Mouse (Mus musculus) lung, embryonic 14.5 days (tissue): ENCODE measurements around the gene Syn2. TPM values are rescaled to one million over a fixed set of nuclear protein-coding genes. Genes with fewer than 3 reads are reported as not detected.

Experiments
- ATAC-seq: fragments of 200-750 bp; cut with Nextera tagmentation; 2 replicates; pipeline ENCODE4 v1.8.0; 2017; ENCODE audit warnings: mild to moderate bottlenecking, moderate TSS enrichment, moderate library complexity; ENCODE audit not compliant: insufficient read depth
- DNase-seq: peaks from one replicate; pipeline ENCODE4 v3.0.0-alpha.2; 2015
- H3K27ac ChIP-seq: fragments of 300-500 bp; sonication (generic); 2 replicates; pipeline ENCODE4 v1.5.1; 2014; ENCODE audit warnings: low read depth, mild to moderate bottlenecking, moderate library complexity
- H3K27me3 ChIP-seq: fragments of 300-500 bp; sonication (generic); 2 replicates; pipeline ENCODE4 v1.6.1; 2014; ENCODE audit warnings: low read length, control low read depth; ENCODE audit not compliant: insufficient read depth
- H3K36me3 ChIP-seq: fragments of 300-500 bp; sonication (generic); 2 replicates; pipeline ENCODE4 v1.6.1; 2014; ENCODE audit warnings: control low read depth; ENCODE audit not compliant: insufficient read depth
- H3K4me1 ChIP-seq: fragments of 300-500 bp; sonication (generic); 2 replicates; pipeline ENCODE4 v1.6.1; 2014; ENCODE audit warnings: antibody characterized with exemption, control low read depth; ENCODE audit not compliant: insufficient read depth
- H3K4me2 ChIP-seq: fragments of 300-500 bp; sonication (generic); 2 replicates; pipeline ENCODE4 v1.6.1; 2014; ENCODE audit warnings: mild to moderate bottlenecking
- H3K4me3 ChIP-seq: fragments of 300-500 bp; sonication (generic); 2 replicates; pipeline ENCODE4 v1.5.1; 2014; ENCODE audit warnings: low read depth, low read length
- H3K9ac ChIP-seq: fragments of 300-500 bp; sonication (generic); 2 replicates; pipeline ENCODE4 v1.6.1; 2014
- H3K9me3 ChIP-seq: fragments of 300-500 bp; sonication (generic); 2 replicates; pipeline ENCODE4 v1.6.1; 2016; ENCODE audit warnings: low read depth, low read length, control low read depth
- CTCF ChIP-seq: IDR thresholded peaks from 2 replicates; pipeline ENCODE4 v1.5.1; 2016; ENCODE audit warnings: antibody characterized with exemption, low read depth
- WGBS: fragments of 180-500 bp; shearing (Covaris S2); extraction: QIAGEN DNeasy Blood & Tissue Kit; methylation state at CpG from one replicate; pipeline ENCODE4 v1.1.7; 2014; 5-methylcytosine and 5-hydroxymethylcytosine counted together
- polyA plus RNA-seq: library from polyadenylated mRNA; unstranded; fragments of >200 nt; fragmentation: Nextera tagmentation; extraction: Ambion mirVana; gene quantifications from 2 replicates; pipeline ENCODE4 v1.2.1, GENCODE M21; 2014

The Syn2 gene
- polyA plus RNA-seq, 1 experiment from 2014 or later = 0.72 TPM

DNA sequence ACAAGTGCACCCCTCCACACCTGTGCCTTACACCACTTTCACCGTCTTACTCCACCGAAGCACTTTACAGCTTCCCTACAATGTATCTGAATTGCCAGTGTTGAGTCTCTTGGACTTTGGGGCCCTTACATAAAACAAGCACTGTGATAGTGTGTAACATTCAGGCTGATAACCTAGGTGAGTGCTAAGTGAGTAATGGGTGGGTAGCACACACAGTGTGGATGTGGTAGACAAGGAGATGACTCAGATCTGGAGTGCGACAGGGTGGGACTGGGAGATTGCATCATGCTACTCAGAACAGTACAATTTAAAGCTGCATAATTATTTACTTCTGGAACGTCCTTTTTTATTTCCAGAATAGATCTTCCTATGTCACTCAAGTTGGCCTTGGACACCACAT is 181.1 kb downstream of the Syn2 start:
- no peak for ATAC-seq
- WGBS = 73% methylated on average over 4 of the region's 4 CpGs

DNA sequence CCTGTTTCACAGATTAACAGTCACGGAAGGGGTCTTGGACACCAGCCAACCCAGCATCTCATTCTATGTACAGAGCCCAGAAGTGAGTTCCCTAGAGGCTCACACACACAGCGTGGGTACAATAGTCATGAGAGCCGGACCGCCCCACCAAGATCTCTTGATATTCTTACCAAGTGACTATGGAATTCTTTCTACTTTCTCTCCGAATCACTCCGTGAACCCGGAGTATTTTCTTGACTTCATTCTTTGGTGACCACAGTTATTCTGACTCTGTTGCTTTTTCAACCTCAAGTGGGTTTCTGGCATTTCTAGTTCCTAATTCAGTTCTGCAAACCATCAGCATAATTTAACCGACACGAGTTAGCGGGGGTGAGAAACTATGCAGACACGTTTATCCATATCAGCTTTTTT is 182.1 kb downstream of the Syn2 start:
- H3K4me1 ChIP-seq = peaks cover 4% of the 10 kb centered on the region; the same call in 1 of the 2 replicates
- ATAC-seq (no peak), DNase-seq (peak; percentile 51)
- H3K9ac ChIP-seq = no peak overlapping the region
- TF ChIP-seq CTCF = no peak
- no peaks in the 10 kb centered on the region for H3K27me3 ChIP-seq
- no peak overlapping the region for H3K4me3 ChIP-seq
- H3K4me2 ChIP-seq = no peak overlapping the region
- H3K9me3 ChIP-seq = no peaks in the 10 kb centered on the region
- 54% methylated on average over 11 of the region's 11 CpGs for WGBS
- no peak overlapping the region for H3K27ac ChIP-seq
- H3K36me3 ChIP-seq = no peaks in the 10 kb centered on the region

More for the DNA sequence above, 181.1 kb downstream of the Syn2 start:
- Histone ChIP-seq H3K4me3 (no peak overlapping the region), H3K27me3 (no peaks in the 10 kb centered on the region), H3K4me1 (peaks cover 4% of the 10 kb centered on the region; the same call in 1 of the 2 replicates), H3K36me3 (no peaks in the 10 kb centered on the region), H3K4me2 (no peak overlapping the region), H3K27ac (no peak overlapping the region), H3K9me3 (no peaks in the 10 kb centered on the region), H3K9ac (no peak overlapping the region)
- DNase-seq = no peak
- TF ChIP-seq CTCF = no peak

DNA sequence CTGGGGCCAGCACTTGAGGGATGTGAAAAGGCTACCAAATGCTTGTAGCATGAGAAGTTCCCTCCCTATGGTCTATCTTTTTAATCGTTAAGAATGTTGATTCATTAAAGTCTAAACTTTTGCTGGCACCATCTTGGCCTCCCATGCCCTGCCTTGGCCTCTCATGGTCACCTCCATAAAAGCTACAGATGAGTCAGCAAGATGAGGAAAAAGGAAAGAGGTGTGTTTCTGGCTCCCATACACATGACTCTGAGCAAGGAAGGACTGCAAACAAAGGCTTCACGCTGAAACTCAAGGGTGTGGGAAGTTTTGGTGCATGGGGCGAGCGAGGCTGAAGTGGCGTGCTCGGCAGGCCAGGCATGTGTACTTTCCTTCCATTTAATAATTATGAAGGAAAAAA is 184.1 kb downstream of the Syn2 start:
- Histone ChIP-seq H3K27ac (no peak overlapping the region), H3K27me3 (no peaks in the 10 kb centered on the region), H3K36me3 (no peaks in the 10 kb centered on the region), H3K4me3 (no peak overlapping the region), H3K4me2 (no peak overlapping the region), H3K9me3 (no peaks in the 10 kb centered on the region), H3K4me1 (peaks cover 4% of the 10 kb centered on the region; the same call in 1 of the 2 replicates), H3K9ac (no peak overlapping the region)
- TF ChIP-seq CTCF = no peak
- ATAC-seq (no peak), DNase-seq (no peak)
- 73% methylated on average over 6 of the region's 6 CpGs for WGBS

DNA sequence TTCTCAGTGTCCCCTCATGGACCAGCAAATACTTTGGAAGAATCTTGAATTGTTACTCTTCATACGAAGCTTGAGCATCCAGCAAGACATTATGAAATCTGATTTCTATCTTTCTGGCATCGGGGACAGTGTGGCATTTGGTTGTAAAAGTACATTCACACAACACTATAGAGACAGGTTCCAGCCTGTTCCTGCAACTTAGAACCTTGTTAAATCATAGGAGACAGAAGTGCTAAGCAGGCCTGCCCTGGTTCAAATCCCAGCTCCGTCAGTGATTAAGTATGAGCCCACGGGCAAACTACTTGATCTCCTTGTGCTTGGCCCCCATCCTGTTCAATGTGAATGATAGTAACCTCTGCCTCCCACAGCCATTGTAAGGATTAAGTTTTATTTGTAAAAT is 185.0 kb downstream of the Syn2 start:
- H3K4me3 ChIP-seq = no peak overlapping the region
- H3K27me3 ChIP-seq = no peaks in the 10 kb centered on the region
- H3K9me3 ChIP-seq = no peaks in the 10 kb centered on the region
- no peak overlapping the region for H3K4me2 ChIP-seq
- WGBS = 84% methylated on average over 4 of the region's 4 CpGs
- no peaks in the 10 kb centered on the region for H3K36me3 ChIP-seq
- DNase-seq = no peak
- H3K9ac ChIP-seq = no peak overlapping the region
- no peak overlapping the region for H3K27ac ChIP-seq
- no peak for ATAC-seq
- TF ChIP-seq CTCF = no peak
- peaks cover 4% of the 10 kb centered on the region; the same call in 1 of the 2 replicates for H3K4me1 ChIP-seq

GRCm38 (mm10) chr6:115320927-115321714 is 186.4 kb downstream of the Syn2 start:
- no peaks in the 10 kb centered on the region for H3K27me3 ChIP-seq
- no peak for ATAC-seq
- 76% methylated on average over 8 of the region's 8 CpGs for WGBS

GRCm38 (mm10) chr6:115321883-115322351 is 187.2 kb downstream of the Syn2 start:
- ATAC-seq = no peak

More at GRCm38 (mm10) chr6:115320927-115321714, 186.4 kb downstream of the Syn2 start:
- Histone ChIP-seq H3K36me3 (no peaks in the 10 kb centered on the region), H3K9me3 (no peaks in the 10 kb centered on the region), H3K4me3 (no peak overlapping the region), H3K4me2 (no peak overlapping the region), H3K4me1 (peaks cover 4% of the 10 kb centered on the region; the same call in 1 of the 2 replicates), H3K9ac (no peak overlapping the region), H3K27ac (no peak overlapping the region)
- DNase-seq = no peak
- no peak for TF ChIP-seq CTCF

GRCm38 (mm10) chr6:115322956-115323355 is 188.3 kb downstream of the Syn2 start:
- ATAC-seq = no peak
- Histone ChIP-seq H3K27ac (no peak overlapping the region), H3K36me3 (no peaks in the 10 kb centered on the region), H3K9ac (no peak overlapping the region), H3K27me3 (no peaks in the 10 kb centered on the region), H3K4me2 (no peak overlapping the region), H3K9me3 (no peaks in the 10 kb centered on the region), H3K4me1 (no peaks in the 10 kb centered on the region), H3K4me3 (no peak overlapping the region)
- TF ChIP-seq CTCF = no peak
- no peak for DNase-seq
- 85% methylated on average over 5 of the region's 5 CpGs for WGBS

More at GRCm38 (mm10) chr6:115321883-115322351, 187.2 kb downstream of the Syn2 start:
- no peak overlapping the region for H3K4me3 ChIP-seq
- WGBS = 60% methylated on average over 6 of the region's 6 CpGs
- H3K9ac ChIP-seq = no peak overlapping the region
- H3K4me1 ChIP-seq = peaks cover under 1% of the 10 kb centered on the region; the same call in 1 of the 2 replicates
- no peaks in the 10 kb centered on the region for H3K9me3 ChIP-seq
- H3K4me2 ChIP-seq = no peak overlapping the region
- TF ChIP-seq CTCF = no peak
- H3K36me3 ChIP-seq = no peaks in the 10 kb centered on the region
- H3K27ac ChIP-seq = no peak overlapping the region
- no peaks in the 10 kb centered on the region for H3K27me3 ChIP-seq
- no peak for DNase-seq
